Mouse (Mus musculus): ENCODE data around the gene Umad1.

Gene Umad1

DNA sequence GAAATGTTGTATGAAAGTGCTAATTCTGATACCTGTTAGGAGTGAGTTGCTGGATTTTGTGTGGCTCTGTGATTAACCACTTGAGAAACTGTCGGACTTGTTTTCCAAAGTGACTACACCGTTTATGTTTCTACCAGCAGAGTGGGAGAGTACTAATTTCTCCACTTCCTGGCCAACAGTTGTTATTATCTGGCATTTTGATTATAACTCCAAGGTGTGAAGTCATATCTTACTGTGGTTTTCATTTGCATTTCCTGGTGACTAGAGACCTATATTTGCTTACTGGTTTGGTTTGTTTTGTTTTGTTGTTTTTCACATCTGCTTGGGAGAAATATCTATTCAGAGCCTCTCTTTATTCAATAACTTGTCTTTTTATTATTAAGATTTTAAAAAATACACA lies 149.2 kb downstream of the Umad1 start:
- in situ Hi-C loops (cut with MboI; ENCODE audit: unreplicated experiment in 2 of 2): no loop called here

DNA sequence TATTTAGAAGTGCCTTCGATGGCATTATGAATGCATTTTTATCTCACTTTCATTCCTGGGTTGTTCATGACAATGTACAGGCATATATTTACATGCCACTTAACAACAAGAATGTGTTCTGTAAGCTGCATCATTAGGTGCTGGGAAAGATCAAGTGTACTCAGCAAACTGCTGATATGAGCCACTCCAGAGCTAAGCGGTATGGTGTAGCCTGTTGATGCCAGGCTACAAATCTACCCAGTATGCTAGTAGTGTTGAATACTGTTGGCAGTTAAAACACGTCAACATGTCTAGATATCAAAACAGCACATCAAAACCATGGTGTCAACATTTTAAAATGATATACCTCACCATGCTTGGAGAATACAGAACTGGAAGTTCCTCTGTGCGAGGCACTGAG lies 150.8 kb downstream of the Umad1 start:
- in situ Hi-C loops (cut with MboI; ENCODE audit: unreplicated experiment in 2 of 2): no loop called here

DNA sequence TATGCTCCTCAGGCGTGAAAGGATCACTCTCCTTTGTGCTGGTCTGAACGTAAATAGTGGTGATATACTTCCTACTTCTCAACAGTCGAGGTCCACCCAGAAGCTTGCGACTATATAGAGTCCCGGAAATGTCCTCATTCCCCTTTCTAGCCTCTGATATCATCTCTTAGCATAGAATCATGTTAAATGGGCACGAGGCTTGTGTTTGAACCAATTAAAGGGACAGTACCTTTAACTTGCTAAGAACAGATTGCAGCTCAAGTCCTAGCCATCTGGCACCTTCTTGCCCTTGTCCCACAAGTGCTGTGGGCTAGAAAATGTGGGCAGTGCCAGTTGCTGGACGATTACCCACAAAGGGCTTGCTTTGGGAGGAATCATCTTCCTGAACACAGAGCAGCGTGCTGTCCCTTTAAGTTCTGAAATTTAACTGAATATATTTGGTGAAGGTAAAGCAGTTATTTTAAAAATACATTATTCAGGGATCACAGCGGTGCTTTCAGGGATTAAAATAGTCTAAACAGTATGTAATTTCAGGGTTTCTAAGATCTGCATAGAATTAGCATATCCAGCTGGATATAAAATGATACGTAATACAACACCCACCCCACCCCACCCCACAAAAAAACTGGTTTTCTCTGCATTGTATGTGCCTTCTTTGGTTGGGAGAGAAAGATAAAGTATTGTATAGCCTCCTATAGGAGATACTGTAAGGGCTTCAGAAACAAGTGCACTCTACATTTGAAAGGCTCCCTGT lies 153.9 kb downstream of the Umad1 start:
- in situ Hi-C loops (cut with MboI; ENCODE audit: unreplicated experiment in 2 of 2): no loop called here

DNA sequence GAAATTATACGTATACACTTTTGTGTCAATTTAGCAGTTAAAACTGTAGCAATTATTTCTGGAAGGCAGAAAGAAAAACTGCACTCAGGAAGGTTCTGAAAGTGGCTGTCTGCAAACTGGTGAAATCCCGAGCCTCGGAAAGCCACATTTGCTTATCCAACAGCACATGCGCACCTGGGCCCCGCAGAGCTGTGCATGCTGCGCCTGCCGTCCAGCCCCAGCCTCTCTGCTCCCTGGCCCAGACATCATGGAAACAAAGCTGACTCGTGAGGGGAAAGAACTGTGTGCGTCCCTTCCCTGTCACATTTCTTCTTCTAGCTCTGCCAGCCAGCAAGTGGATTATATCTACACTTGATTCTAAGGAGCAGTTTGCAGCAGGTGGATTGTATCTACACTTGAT lies 154.9 kb downstream of the Umad1 start:
- in situ Hi-C loops (cut with MboI; ENCODE audit: unreplicated experiment in 2 of 2): no loop called here

DNA sequence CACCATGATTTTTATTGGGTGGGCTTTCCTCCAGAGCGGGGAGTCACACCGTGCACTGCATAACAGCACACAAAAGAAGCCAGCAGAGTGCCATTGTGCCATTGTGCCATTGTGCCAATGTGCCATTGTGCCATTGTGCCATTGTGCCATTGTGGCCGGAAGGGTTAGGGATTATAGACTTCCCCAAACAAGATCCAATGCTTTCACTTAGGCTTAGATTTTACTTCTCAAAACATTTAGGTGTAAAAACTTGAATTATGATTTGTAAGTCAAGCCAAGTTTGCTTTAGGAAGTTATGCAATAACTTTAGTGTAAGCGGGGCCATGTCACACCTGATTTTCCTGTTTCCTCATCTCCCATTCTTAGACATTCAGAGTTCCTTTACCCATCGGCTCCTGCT lies 156.7 kb downstream of the Umad1 start:
- in situ Hi-C loops (cut with MboI; ENCODE audit: unreplicated experiment in 2 of 2): no loop called here

DNA sequence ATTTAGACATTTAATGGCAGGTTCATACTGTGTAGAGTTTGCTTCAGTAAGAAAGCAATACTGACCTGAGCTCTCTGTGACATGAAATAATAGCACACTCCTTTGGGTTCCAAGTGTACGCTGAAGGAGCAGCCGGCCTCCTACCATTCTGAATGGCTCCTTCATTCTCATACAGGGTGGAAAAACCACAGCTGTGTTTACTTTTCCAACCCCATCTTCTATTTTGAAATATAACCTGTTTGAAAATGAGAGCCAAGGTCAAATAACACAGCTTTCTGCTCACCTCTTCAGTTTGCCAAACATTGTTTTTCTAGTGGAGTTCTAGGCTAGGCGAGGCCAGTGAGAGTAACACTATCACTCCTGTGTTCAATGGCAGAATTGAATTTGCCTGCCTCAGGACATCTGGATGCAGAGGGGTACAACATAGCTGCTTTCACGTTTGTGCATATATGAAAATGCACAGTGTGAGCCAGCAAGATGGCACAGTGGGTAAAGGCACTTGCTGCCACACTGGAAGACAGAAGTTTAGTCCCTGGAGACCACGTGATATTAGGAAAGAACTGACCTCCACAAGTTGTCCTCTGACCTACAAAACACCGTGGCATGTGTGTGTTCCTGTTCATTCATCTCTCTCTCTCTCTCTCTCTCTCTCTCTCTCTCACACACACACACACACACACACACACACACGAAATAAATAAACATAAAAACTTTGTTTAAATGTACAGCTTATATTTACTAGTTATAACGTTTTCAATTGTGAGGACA lies 157.9 kb downstream of the Umad1 start:
- in situ Hi-C loops (cut with MboI; ENCODE audit: unreplicated experiment in 2 of 2): no loop called here

DNA sequence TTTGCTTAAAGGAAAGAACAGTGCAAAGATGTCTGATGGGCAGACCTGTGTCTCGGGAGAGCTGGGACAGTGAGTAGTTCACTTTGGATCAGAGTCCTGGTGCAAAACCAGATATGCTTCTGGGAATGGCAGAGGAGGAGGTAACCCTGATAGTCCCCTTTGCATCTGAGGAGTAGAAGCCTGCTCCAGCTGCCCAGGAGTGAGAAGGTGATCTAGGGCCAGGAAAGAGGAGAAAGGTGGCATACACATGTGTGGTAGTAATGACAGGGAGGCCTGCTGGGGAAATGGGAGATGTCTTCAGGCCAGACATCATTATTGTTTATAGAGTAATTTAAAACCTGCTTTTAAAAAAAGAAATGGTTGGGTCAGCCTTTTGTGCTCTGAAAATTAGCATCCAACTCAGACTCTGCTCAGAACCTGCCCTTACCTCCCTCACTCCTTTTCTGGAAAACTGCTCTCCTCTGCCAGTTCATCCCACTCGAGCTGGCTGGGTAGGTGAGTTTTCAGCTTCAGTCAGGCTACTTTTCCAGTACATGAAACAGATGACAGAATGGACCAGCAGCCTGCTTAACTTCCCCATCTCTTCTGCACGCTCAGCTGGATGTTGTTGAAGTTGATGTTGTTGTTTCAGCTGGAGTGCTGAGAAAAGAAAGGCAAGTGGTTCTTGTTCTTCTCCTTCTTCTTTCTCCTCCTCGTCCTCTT lies 160.5 kb downstream of the Umad1 start:
- in situ Hi-C loops (cut with MboI; ENCODE audit: unreplicated experiment in 2 of 2): no loop called here

DNA sequence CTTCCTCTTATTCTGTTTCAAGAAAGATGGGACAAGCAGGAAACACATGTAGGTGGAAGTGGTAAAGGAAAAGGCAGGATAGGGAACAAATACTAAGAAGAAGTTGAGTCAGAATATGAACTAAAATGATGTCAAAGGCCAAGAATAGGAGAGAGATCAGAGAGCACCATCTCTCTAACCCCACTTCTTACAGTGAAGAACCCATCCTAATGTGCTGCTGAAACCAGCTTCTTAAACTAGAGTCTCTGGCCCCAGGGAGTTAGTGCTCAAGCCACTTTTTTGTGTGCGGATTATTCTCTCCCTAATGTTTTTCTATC lies 161.1 kb downstream of the Umad1 start:
- in situ Hi-C loops (cut with MboI; ENCODE audit: unreplicated experiment in 2 of 2): no loop called here

DNA sequence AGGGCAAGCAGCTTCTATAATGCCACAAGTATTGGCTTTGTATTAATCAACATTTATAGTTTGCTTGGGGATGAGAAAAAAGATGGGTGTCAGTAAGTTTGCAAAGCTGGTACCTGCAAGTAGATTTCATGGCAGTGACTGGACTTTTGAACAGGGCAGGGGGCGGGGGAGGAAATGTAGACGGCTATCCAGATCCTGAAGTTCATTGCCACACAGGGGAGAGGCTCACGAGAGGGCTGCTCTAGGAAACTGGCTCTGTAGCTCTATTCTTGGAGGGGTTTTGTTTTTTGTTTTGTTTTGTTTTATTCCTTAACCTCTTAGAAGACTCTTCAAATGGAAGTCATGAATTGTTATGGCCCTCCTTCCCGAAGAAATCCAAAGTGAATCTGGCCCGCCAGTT lies 162.3 kb downstream of the Umad1 start:
- in situ Hi-C loops (cut with MboI; ENCODE audit: unreplicated experiment in 2 of 2): no loop called here

DNA sequence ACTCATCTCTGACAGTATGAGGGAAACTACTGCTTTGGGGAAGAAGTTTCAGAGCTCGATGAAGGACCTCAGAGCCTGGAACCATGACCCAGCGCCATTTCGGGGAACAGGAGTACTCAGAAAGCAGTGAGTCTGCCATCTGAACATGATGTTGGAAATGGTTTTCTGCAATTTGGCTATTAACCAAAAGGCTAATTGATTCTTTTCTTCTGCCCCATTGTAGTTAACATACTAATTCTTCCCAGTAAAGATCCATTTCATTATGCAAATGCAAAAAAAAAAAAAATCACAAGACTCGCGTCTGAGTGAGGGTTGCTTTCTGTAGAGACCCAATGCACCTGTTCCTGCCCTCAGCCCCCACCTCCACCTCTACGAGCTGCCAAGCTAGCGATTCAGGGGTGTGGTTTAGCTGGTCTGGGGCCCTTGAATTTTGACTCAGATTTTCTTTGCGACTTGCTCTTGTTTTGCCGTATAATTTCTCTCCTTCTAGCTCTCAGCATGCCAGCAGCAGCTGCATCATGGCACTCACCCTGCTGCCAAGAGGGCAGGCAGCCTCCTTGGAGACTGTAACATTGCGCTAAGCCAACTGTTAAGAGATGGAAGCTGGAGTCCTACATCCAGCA lies 163.0 kb downstream of the Umad1 start:
- in situ Hi-C loops (cut with MboI; ENCODE audit: unreplicated experiment in 2 of 2): no loop called here

DNA sequence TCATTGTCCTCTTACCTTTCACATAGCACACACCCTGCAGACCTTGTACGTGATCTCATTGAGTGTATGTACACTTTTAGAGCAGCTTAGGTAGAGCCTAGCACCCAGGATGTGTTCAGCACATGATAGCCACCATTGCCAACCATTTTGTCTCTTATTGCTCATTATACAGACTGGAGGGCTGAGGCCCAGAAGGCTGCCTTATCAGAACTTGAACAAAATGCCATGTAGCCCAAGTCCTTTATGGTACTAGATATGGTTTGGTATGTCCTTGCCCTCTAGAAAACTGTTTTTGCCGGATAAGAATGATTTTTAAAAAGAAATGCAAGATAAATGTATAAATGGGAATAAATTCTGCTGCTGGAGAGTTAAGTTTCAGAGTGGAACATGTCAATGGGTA lies 164.1 kb downstream of the Umad1 start:
- in situ Hi-C loops (cut with MboI; ENCODE audit: unreplicated experiment in 2 of 2): no loop called here

DNA sequence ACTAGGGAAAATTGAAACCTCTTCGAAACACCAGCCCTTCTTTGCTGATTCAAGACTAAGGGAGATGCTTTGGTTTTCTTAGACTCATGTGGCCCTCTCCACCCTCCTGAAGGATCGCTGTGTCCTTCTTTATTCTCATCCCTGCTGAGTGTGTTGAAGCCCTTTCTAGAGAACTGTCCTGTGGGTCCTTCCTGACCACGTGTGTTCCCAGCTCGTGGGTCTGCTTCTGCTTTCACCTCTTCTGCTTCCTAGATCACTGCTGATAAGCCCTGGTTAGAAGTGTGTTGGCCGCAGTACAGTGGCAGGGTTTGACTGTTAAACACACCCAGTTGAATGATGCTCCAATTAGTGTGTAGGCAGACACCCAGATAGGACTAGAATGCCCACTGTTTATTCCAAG lies 168.6 kb downstream of the Umad1 start:
- in situ Hi-C loops (cut with MboI; ENCODE audit: unreplicated experiment in 2 of 2): no loop called here

DNA sequence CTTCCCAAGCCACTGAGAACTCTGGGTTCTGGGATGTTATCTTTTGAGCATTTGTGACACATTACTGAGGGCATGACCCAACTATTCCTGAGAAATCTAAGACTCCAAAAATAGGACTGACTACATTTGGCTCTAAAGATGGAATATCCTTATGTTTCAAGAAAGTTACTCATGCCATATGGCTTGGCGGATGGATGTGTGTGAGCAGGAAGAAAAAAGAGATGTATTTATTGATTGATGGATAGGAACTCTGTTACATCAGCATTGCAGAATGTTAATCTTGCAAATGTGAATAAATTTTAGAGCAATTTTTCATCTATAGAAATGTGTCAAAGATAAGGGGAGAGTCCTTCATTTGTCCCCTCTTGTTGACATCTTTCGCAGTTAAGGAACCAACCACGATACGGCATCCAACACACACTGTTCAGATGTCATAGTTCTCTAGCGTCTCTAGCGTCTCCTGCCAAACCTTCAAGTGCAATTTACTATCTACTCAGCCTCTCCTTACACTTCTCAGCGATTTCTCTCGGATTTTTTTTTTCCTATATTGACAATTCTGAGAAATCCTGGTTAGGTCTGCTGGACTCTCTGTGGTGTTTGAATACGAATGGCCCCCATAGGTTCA lies 171.6 kb downstream of the Umad1 start:
- in situ Hi-C loops (cut with MboI; ENCODE audit: unreplicated experiment in 2 of 2): no loop called here

DNA sequence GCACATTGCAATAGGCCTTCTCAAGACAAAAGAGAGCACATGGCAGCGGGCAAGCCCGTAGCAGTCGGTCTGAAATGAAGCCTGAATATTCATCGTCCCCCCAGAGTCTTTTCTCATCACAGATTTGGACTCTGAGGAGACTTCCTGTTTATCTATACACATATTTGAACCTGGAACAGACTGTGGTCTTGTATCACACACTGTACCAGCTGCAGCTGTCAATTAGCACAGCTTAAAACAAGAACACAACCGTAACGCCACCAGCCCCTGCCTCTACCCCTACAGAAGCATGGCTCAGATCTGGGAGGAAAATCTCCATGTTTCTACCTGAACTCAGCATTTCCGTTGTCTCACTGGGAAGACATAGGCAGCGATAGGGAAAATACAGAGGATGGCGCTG lies 174.1 kb downstream of the Umad1 start:
- in situ Hi-C loops (cut with MboI; ENCODE audit: unreplicated experiment in 2 of 2): no loop called here

DNA sequence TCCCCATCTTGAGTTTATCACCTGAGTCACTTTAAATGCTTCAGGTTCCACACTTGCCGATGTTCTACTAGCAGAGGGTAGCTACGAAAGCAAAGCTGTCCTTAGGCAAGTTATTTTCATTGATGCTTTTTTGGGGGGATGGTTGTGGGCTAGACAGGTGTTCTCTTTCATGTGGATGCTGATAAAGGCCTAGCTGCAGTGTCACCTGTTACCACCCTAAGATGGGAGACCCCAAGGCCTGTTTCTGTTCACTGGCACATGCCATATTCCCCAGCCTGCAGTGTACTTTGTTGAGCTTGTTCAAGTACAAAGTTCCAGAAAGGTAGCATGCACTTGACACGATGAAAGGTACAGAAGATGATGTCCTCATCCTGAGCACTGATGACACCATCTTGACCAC lies 178.8 kb downstream of the Umad1 start:
- in situ Hi-C loops (cut with MboI; ENCODE audit: unreplicated experiment in 2 of 2): no loop called here

DNA sequence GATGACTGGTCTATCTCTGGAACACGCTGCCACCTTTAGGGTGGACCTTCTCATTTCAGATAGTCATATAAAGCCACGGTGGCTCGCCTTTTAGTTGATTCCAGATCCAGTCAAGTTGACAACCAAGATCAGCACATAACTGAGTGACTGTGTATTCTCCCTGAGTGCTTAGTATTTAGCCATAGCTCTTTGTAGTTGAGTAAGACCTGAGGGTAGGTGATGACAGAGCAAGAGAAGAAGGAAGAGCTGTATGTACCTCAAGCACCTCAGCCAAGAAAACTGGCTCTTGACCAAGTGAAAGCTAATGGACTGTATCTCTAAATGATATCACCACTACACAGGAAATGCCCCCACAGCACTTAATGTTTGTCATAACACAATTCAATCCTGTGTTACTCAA lies 182.7 kb downstream of the Umad1 start:
- in situ Hi-C loops (cut with MboI; ENCODE audit: unreplicated experiment in 2 of 2): no loop called here

DNA sequence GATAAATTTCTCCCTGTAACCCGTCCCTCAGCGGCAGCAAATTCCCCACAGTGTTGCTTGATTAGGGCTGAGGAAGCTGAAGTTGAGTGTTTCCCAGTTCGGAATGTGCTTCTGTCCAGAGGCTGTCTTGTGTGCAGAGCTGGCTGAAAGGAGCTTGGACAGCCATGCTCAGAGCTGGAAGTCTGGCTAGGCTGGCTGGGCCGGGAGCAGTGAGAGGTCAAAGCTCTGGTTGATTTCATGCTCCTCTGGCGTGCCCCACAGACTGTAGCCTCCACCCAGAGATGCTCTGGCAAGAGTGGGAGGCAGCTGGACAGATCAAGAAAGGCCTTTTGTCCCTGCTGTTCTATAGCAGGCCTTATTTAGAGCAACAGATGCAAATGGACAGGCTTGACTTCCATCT lies 187.7 kb downstream of the Umad1 start:
- in situ Hi-C loops (cut with MboI; ENCODE audit: unreplicated experiment in 2 of 2): no loop called here

DNA sequence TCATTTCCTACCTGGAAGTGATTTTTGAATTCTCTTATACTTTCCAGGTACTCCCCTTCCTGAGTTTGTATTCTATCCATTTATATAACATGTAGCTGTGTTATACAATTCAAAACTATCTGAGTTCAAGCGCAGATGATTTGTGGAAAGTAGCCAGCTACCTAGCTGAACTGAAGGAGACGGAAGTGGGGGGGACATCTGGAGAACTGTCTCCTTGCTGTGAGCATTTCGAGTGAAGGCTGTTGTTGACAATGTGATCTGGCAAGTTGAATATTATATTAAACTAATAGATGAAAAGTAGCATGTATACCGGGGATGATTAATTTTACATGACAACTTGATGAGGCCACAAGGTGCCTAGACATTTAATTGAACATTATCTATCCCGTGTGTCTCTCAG lies 196.5 kb downstream of the Umad1 start:
- in situ Hi-C loops (cut with MboI; ENCODE audit: unreplicated experiment in 2 of 2): no loop called here

DNA sequence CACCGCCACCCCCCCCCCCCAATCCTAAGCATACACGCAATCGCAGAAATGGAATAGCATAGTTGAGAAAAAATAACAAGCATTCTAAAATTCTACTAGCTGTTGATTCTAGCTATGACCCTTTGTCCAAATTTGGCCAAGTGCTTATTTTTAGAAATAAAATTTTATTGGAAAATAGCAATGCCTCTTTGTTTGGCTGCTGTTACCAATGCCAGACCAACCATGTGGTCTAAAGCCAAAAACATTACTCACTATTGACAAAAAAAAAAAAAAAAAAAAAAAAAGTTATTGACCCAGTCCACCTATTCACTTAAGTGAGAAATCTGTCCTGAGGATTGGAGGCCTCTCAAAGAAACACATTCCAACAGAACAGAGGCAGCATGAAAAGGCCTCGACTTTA lies 199.5 kb downstream of the Umad1 start:
- in situ Hi-C loops (cut with MboI; ENCODE audit: unreplicated experiment in 2 of 2): no loop called here

DNA sequence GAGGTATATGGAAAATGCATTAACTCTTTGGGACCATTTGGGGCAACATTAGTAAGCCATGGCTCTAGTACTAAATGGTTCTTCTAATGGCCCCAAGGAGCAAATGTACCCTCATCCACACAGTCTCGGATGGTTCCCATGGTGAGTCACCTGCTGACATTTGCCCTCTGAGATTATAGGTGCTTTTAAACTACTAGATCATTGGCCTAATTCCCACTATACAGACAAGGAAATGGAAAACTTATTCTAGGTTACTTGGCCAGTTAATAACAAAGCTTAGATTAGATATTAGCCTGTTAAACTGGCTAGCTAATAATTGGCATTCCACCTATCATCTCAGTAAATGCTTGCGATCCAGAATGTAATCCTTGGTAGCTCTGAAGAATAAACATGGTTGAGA lies 203.4 kb downstream of the Umad1 start:
- in situ Hi-C loops (cut with MboI; ENCODE audit: unreplicated experiment in 2 of 2): no loop called here

DNA sequence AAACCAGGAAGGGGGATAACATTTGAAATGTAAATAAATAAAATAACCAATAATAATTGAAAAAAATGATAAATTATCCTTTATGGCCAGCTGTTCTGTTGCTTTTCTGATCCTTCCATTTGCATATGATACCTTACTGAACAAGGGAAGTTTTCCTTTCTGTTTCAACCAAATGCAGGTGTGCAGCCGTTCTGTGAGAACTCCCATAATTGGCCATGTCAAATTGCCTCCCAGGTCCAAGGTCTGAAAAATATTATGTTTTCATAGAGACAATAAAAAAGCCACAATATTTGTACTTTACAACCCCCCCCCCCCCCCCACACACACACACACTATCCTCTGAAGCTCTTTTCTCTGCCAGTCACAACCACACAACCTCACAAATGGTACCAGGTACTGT lies 206.3 kb downstream of the Umad1 start:
- in situ Hi-C loops (cut with MboI; ENCODE audit: unreplicated experiment in 2 of 2): no loop called here
